Mouse (Mus musculus): ENCODE measurements around the gene Otos.

Otos gene

GRCm38 (mm10) chr1:92648673-92649072 is at the start of gene Otos:
Otos (minus strand) TSS chr1:92648841.
- DNase-seq = peak; percentile 75

- DNase-seq = peak; percentile 73
Observed at GRCm38 (mm10) chr1:92696848-92697247, 48.2 kb upstream of the Otos start.

GRCm38 (mm10) chr1:92695751-92696150 is 47.1 kb upstream of the Otos start:
- no peak for DNase-seq

GRCm38 (mm10) chr1:92691166-92691844 is 42.7 kb upstream of the Otos start:
- no peak for DNase-seq

- no peak for DNase-seq
Observed at GRCm38 (mm10) chr1:92686994-92687393, 38.4 kb upstream of the Otos start.

- DNase-seq = no peak
Observed at GRCm38 (mm10) chr1:92683151-92683550, 34.5 kb upstream of the Otos start.

- DNase-seq = no peak
Observed at GRCm38 (mm10) chr1:92680668-92681603, 32.3 kb upstream of the Otos start.

GRCm38 (mm10) chr1:92678757-92679156 is 30.1 kb upstream of the Otos start:
- DNase-seq = no peak

GRCm38 (mm10) chr1:92676676-92676975 is 28.0 kb upstream of the Otos start:
- no peak for DNase-seq

- no peak for DNase-seq
Observed at GRCm38 (mm10) chr1:92675932-92676675, 27.5 kb upstream of the Otos start.

- DNase-seq = no peak
Observed at GRCm38 (mm10) chr1:92673258-92673782, 24.7 kb upstream of the Otos start.

GRCm38 (mm10) chr1:92671326-92671725 is 22.7 kb upstream of the Otos start:
- DNase-seq = no peak

- DNase-seq = no peak
Observed at GRCm38 (mm10) chr1:92669430-92669829, 20.8 kb upstream of the Otos start.

- no peak for DNase-seq
Observed at GRCm38 (mm10) chr1:92667106-92667505, 18.5 kb upstream of the Otos start.

- no peak for DNase-seq
Observed at GRCm38 (mm10) chr1:92659392-92659791, 10.8 kb upstream of the Otos start.

- no peak for DNase-seq
Observed at GRCm38 (mm10) chr1:92657025-92657820, 8.6 kb upstream of the Otos start.

GRCm38 (mm10) chr1:92654676-92655075 is 6.0 kb upstream of the Otos start:
- no peak for DNase-seq

- no peak for DNase-seq
Observed at GRCm38 (mm10) chr1:92653179-92653578, 4.5 kb upstream of the Otos start.

GRCm38 (mm10) chr1:92651467-92651866 is 2.8 kb upstream of the Otos start:
- DNase-seq = no peak

- DNase-seq = no peak
Observed at GRCm38 (mm10) chr1:92648197-92648596, 444 bp downstream of the Otos start.

- DNase-seq = peak; percentile 60
Observed at GRCm38 (mm10) chr1:92647752-92648151, 889 bp downstream of the Otos start.

GRCm38 (mm10) chr1:92647026-92647425 is 1.6 kb downstream of the Otos start:
- no peak for DNase-seq

All from cerebellum, adult 11-12 months (tissue).